Mouse (Mus musculus): ENCODE measurements around the gene Hspb2.

Hspb2 gene

GRCm38 (mm10) chr9:50704907-50705306 is 47.2 kb downstream of the Hspb2 start:
- no peak for DNase-seq
